Mouse (Mus musculus) liver, embryonic 15.5 days (tissue): ENCODE results near the gene Armh3. TPM values are rescaled to one million over a fixed set of nuclear protein-coding genes. Genes with fewer than 3 reads are reported as not detected.

ENCODE experiments used
- ATAC-seq: fragments of 200-750 bp; cut with Nextera tagmentation; 2 replicates; pipeline ENCODE4 v1.8.0; 2017; ENCODE audit warnings: moderate number of reproducible peaks, mild to moderate bottlenecking, moderate library complexity; ENCODE audit not compliant: insufficient read depth
- H3K27ac ChIP-seq: fragments of 300-500 bp; sonication (generic); replicated peaks from 2 replicates; pipeline ENCODE4 v1.5.1; 2015; ENCODE audit warnings: mild to moderate bottlenecking, inconsistent platforms
- H3K27me3 ChIP-seq: fragments of 300-500 bp; sonication (generic); 2 replicates; pipeline ENCODE4 v1.6.1; 2015; ENCODE audit warnings: mild to moderate bottlenecking, inconsistent platforms
- H3K36me3 ChIP-seq: fragments of 300-500 bp; sonication (generic); replicated peaks from 2 replicates; pipeline ENCODE4 v1.6.1; 2015; ENCODE audit warnings: moderate library complexity, mild to moderate bottlenecking, inconsistent platforms
- H3K4me1 ChIP-seq: fragments of 300-500 bp; sonication (generic); replicated peaks from 2 replicates; pipeline ENCODE4 v1.6.1; 2015; ENCODE audit warnings: inconsistent platforms
- H3K4me2 ChIP-seq: fragments of 300-500 bp; sonication (generic); 2 replicates; pipeline ENCODE4 v1.6.1; 2015; ENCODE audit warnings: moderate library complexity, mild to moderate bottlenecking, inconsistent platforms
- H3K4me3 ChIP-seq: fragments of 300-500 bp; sonication (generic); replicated peaks from 2 replicates; pipeline ENCODE4 v1.5.1; 2015; ENCODE audit warnings: mild to moderate bottlenecking, inconsistent platforms
- H3K9ac ChIP-seq: fragments of 300-500 bp; sonication (generic); 2 replicates; pipeline ENCODE4 v1.6.1; 2015; ENCODE audit warnings: moderate library complexity, mild to moderate bottlenecking, inconsistent platforms
- H3K9me3 ChIP-seq: fragments of 300-500 bp; sonication (generic); replicated peaks from 2 replicates; pipeline ENCODE4 v1.6.1; 2016; ENCODE audit warnings: inconsistent platforms
- WGBS: fragments of 180-500 bp; shearing (Covaris S2); methylation state at CpG from one replicate; pipeline ENCODE4 v1.1.7; 2015; ENCODE audit warnings: mixed read lengths; ENCODE audit not compliant: insufficient replicate concordance; 5-methylcytosine and 5-hydroxymethylcytosine counted together
- polyA plus RNA-seq: library from polyadenylated mRNA; unstranded; fragments of >200 nt; fragmentation: Nextera tagmentation; extraction: Ambion mirVana; gene quantifications from 2 replicates; pipeline ENCODE4 v1.2.1, GENCODE M21; 2015

The Armh3 gene
- polyA plus RNA-seq, 1 experiment from 2014 or later = 4.1 TPM

- 52% methylated on average over 3 of the region's 3 CpGs for WGBS
- Histone ChIP-seq H3K9ac (no peak overlapping the region), H3K27me3 (no peaks in the 10 kb centered on the region), H3K27ac (no peak overlapping the region), H3K9me3 (no peaks in the 10 kb centered on the region), H3K4me3 (no peak overlapping the region), H3K4me2 (peak overlapping the region; percentile 29; the same call in 1 of the 2 replicates), H3K4me1 (peaks cover 12% of the 10 kb centered on the region; the same call in 1 of the 2 replicates), H3K36me3 (no peaks in the 10 kb centered on the region)
- ATAC-seq = no peak
These were observed 154.1 kb downstream of the Armh3 start for GRCm38 (mm10) chr19:45844209-45844608.

DNA sequence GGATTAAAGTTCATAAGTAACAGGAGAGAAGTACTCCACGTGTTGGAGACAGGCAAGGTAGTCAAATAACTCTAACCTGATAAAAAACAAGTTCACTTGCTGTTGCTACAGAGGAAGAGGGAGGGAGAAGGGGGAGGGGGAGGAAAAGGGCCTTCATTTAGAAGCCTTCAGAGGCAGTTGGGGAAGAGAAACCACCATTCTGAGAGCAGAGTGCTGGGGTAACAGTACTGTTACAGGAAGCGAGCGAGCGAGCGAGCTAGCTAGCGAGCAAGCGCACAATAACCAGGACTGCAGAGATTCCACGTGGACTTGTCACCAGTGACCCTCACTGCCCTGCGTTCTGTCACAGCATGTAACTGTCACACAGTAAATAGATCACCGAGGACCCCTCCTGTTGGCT, 154.9 kb downstream of the Armh3 start:
- peaks cover 12% of the 10 kb centered on the region; the same call in 1 of the 2 replicates for H3K4me1 ChIP-seq
- 14% methylated on average over 10 of the region's 10 CpGs for WGBS
- no peak overlapping the region for H3K9ac ChIP-seq
- no peaks in the 10 kb centered on the region for H3K9me3 ChIP-seq
- H3K4me2 ChIP-seq = peak overlapping the region; percentile 29
- H3K27ac ChIP-seq = peak overlapping the region; percentile 24; the same call in 1 of the 2 replicates
- ATAC-seq = no peak; the same call in 1 of the 2 replicates
- no peaks in the 10 kb centered on the region for H3K36me3 ChIP-seq
- H3K27me3 ChIP-seq = no peaks in the 10 kb centered on the region
- H3K4me3 ChIP-seq = no peak overlapping the region

DNA sequence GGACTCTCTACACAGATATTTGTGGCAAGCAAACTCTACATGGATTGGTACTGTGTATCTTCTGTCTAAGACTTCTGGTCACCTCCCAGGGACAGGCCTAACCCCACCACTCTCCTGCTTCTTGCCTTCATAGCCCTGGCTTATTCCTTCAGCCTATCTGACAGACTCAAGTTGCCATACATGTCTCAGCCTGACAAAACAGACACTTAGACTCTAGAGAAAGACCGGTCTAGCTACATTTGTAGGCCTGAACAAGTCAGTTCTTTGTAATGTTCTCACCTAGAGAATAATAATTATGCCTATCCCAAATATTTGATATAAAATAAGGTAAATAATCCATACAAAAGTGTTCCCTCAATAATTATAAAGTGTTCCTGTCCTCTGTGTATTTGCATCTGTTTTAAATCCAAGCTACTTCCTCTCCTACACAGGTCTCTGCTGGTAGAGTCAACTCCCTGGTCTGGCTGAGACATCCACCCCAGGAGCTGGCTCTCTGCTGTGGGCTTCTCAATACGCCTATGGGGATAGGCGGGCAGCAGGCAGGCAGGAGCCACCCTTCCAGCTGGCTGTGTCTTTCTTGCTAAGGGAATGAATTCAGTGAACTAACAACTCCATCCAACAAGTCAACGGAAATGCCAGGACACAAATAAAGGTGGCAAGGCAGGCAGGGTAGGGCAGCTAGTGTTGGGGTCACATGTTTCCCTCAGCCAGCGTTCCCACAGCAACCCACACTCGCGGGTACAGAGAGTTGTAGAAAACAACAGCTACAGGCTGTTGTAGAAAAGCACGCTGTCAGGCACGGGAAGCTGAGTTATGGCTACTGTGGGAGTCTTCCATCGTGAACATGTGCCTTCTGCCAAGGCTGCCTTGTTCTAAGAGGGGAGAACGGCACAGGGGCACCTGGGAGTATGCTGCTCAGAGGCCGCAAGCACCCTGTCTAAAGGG, 161.0 kb downstream of the Armh3 start:
- H3K27ac ChIP-seq = no peak overlapping the region
- no peaks in the 10 kb centered on the region for H3K27me3 ChIP-seq
- H3K36me3 ChIP-seq = no peaks in the 10 kb centered on the region
- H3K4me3 ChIP-seq = no peak overlapping the region
- no peaks in the 10 kb centered on the region for H3K4me1 ChIP-seq
- H3K9me3 ChIP-seq = no peaks in the 10 kb centered on the region
- no peak overlapping the region for H3K9ac ChIP-seq
- ATAC-seq = no peak
- no peak overlapping the region for H3K4me2 ChIP-seq
- 73% methylated on average over 12 of the region's 12 CpGs for whole genome bisulfite sequencing

DNA sequence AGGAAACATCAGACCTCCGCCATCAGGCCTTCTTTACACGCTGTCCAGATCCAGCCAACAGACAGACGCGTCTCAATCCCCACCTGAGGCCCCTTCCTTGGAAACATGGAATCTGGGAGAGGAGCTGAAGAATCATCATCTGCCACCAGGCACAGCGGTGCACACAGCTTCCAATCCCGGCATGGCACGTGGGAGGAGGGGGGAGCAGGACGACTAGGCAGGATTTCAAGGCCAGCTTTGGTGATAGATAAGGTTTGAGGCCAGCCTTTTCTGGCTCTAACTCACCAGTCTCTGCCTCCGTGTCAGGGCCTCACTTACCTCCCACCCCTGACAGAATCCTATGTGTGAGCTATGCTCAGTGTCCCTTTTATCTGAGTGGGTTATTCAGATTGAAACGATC, 162.8 kb downstream of the Armh3 start:
- H3K4me2 ChIP-seq = no peak overlapping the region
- H3K27me3 ChIP-seq = no peaks in the 10 kb centered on the region
- H3K9me3 ChIP-seq = no peaks in the 10 kb centered on the region
- H3K27ac ChIP-seq = no peak overlapping the region
- H3K4me3 ChIP-seq = no peak overlapping the region
- 57% methylated on average over 10 of the region's 10 CpGs for WGBS
- H3K4me1 ChIP-seq = no peaks in the 10 kb centered on the region
- ATAC-seq = no peak
- no peaks in the 10 kb centered on the region for H3K36me3 ChIP-seq
- no peak overlapping the region for H3K9ac ChIP-seq

DNA sequence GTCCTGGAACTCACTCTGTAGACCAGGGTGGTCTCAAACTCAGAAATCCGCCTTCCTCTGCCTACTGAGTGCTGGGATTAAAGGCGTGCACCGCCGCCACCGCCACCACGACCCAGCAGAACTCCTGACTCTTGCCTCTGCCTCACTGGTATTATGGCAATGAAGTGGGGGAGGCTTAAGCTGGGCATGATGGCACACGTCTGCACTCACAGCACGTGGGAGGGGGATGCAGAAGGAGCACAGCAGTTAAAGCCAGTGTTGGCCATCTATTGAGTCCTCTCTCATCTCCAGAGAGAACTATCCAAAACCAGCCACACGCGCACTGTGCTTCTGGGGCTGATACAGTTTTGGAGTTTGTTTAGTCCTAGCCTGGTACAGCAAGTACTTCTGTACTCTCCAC, 164.6 kb downstream of the Armh3 start:
- no peak for ATAC-seq
- Histone ChIP-seq H3K36me3 (no peaks in the 10 kb centered on the region), H3K9ac (no peak overlapping the region), H3K4me2 (no peak overlapping the region), H3K9me3 (no peaks in the 10 kb centered on the region), H3K27ac (no peak overlapping the region), H3K4me3 (no peak overlapping the region), H3K27me3 (no peaks in the 10 kb centered on the region), H3K4me1 (no peaks in the 10 kb centered on the region)
- 73% methylated on average over 10 of the region's 10 CpGs for WGBS

- no peaks in the 10 kb centered on the region for H3K27me3 ChIP-seq
- no peak overlapping the region for H3K4me2 ChIP-seq
- 40% methylated on average over 2 of the region's 2 CpGs for WGBS
- H3K4me3 ChIP-seq = no peak overlapping the region
- H3K9me3 ChIP-seq = no peaks in the 10 kb centered on the region
- no peaks in the 10 kb centered on the region; the same call in 1 of the 2 replicates for H3K4me1 ChIP-seq
- no peak for ATAC-seq
- 0 out of 2 replicates have a peak, but pooled peaks cover 3% of the 10 kb centered on the region for H3K36me3 ChIP-seq
- no peak overlapping the region for H3K9ac ChIP-seq
- H3K27ac ChIP-seq = no peak overlapping the region
These were observed 167.6 kb downstream of the Armh3 start for GRCm38 (mm10) chr19:45830679-45831078.

DNA sequence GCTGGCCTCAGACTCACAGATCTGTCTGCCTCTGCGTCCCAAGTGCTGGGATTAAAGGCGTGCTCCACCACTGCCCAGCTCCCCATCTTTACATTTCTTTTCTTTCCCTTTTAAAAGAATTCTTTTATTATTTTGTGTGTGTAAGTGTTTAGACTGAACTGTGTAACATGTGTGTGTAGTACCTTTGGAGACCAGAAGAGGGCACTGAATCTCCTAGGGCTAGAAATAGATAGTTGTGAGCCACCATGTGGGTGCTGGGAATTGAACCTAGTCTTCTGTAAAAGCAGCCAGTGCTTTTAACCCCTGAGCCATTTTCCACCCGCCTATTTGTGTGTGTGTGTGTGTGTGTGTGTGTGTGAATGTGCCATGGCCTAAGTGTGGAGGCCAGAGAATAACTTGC, 170.6 kb downstream of the Armh3 start:
- no peak overlapping the region for H3K4me3 ChIP-seq
- no peaks in the 10 kb centered on the region for H3K27me3 ChIP-seq
- no peaks in the 10 kb centered on the region for H3K9me3 ChIP-seq
- 0 out of 2 replicates have a peak, but pooled peaks cover 3% of the 10 kb centered on the region for H3K36me3 ChIP-seq
- no peaks in the 10 kb centered on the region; the same call in 1 of the 2 replicates for H3K4me1 ChIP-seq
- H3K27ac ChIP-seq = no peak overlapping the region
- 73% methylated on average over 3 of the region's 3 CpGs for WGBS
- ATAC-seq = no peak
- H3K9ac ChIP-seq = no peak overlapping the region
- H3K4me2 ChIP-seq = no peak overlapping the region

GRCm38 (mm10) chr19:45827125-45827524, 171.2 kb downstream of the Armh3 start:
- Histone ChIP-seq H3K27ac (no peak overlapping the region), H3K9me3 (no peaks in the 10 kb centered on the region), H3K36me3 (0 out of 2 replicates have a peak, but pooled peaks cover 3% of the 10 kb centered on the region), H3K4me2 (no peak overlapping the region), H3K9ac (no peak overlapping the region), H3K4me1 (no peaks in the 10 kb centered on the region; the same call in 1 of the 2 replicates), H3K27me3 (no peaks in the 10 kb centered on the region), H3K4me3 (no peak overlapping the region)
- WGBS = 59% methylated on average over 5 of the region's 5 CpGs
- ATAC-seq = no peak

GRCm38 (mm10) chr19:45826146-45826545, 172.1 kb downstream of the Armh3 start:
- Histone ChIP-seq H3K36me3 (0 out of 2 replicates have a peak, but pooled peaks cover 3% of the 10 kb centered on the region), H3K9ac (no peak overlapping the region), H3K9me3 (no peaks in the 10 kb centered on the region), H3K27me3 (no peaks in the 10 kb centered on the region), H3K27ac (no peak overlapping the region), H3K4me2 (no peak overlapping the region), H3K4me1 (no peaks in the 10 kb centered on the region; the same call in 1 of the 2 replicates), H3K4me3 (no peak overlapping the region)
- 59% methylated on average over 3 of the region's 3 CpGs for WGBS
- ATAC-seq = no peak

- 66% methylated on average over 5 of the region's 5 CpGs for WGBS
These were observed 176.5 kb downstream of the Armh3 start for GRCm38 (mm10) chr19:45821832-45822231.

GRCm38 (mm10) chr19:45817816-45818490, 180.3 kb downstream of the Armh3 start:
- Histone ChIP-seq H3K27ac (no peak overlapping the region), H3K4me2 (no peak overlapping the region), H3K9ac (no peak overlapping the region), H3K4me3 (no peak overlapping the region), H3K9me3 (no peaks in the 10 kb centered on the region), H3K27me3 (peaks cover 50% of the 10 kb centered on the region), H3K36me3 (no peaks in the 10 kb centered on the region), H3K4me1 (peaks cover 15% of the 10 kb centered on the region)
- 60% methylated on average over 11 of the region's 11 CpGs for WGBS
- no peak for ATAC-seq

More at GRCm38 (mm10) chr19:45821832-45822231, 176.5 kb downstream of the Armh3 start:
- no peak overlapping the region for H3K4me2 ChIP-seq
- no peak overlapping the region for H3K27ac ChIP-seq
- peaks cover 11% of the 10 kb centered on the region for H3K27me3 ChIP-seq
- H3K4me3 ChIP-seq = no peak overlapping the region
- H3K9ac ChIP-seq = no peak overlapping the region
- no peaks in the 10 kb centered on the region for H3K36me3 ChIP-seq
- no peaks in the 10 kb centered on the region for H3K9me3 ChIP-seq
- H3K4me1 ChIP-seq = no peaks in the 10 kb centered on the region; the same call in 1 of the 2 replicates
- no peak for ATAC-seq
